Mouse (Mus musculus): ENCODE measurements around the gene Mdga2. TPM values are rescaled to one million over a fixed set of nuclear protein-coding genes. Genes with fewer than 3 reads are reported as not detected.

Mdga2 gene
- total and polyA plus RNA-seq, 3 experiments: 2.1 TPM; not detected in 2

DNA sequence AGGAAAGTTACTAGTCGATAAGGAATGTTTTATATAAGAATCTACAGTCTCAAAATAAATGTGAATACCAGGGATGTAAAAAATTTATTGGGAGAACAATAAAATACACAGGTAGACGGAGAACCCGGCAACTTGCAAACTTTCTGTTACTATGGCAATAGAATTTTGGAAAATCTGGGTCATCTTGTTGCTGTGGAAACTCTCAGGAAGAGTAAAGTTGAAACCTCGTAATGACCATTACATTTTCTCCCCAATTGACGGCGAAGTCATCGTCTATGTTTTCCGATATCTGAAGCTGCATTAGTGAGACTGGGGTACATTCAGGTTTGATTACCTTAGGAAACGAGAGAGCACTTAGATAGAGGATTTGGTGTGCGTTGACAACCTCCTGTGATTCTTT, 514.0 kb downstream of the Mdga2 start:
- H3K27ac ChIP-seq (ENCODE audit: control insufficient read depth, low read depth, low read length): no peak overlapping the region
- H3K4me1 ChIP-seq (ENCODE audit: control insufficient read depth in 1 of 2, insufficient read depth in 2 of 2, low read length in 2 of 2): peaks cover 0 to 2% of the 10 kb centered on the region in 2 experiments; a peak in 1 of 4 replicates
- TF ChIP-seq KAT2A (conservative IDR thresholded peaks at IDR 0.05; ENCODE audit: low read depth, low read length): no peak
- no peak for TF ChIP-seq GABPA (IDR thresholded peaks at IDR 0.05; ENCODE audit: low read depth, low read length)
- TF ChIP-seq SMC3 (IDR thresholded peaks at IDR 0.05; ENCODE audit: low read depth, low read length): no peak
- no peak for TF ChIP-seq RAD21 (IDR thresholded peaks at IDR 0.05; ENCODE audit: low read depth, low read length)
- no peak for TF ChIP-seq MAX (IDR thresholded peaks at IDR 0.05; ENCODE audit: low read length)
- TF ChIP-seq POLR2AphosphoS2 (IDR thresholded peaks at IDR 0.05; ENCODE audit: low read length): no peak
- TF ChIP-seq ZKSCAN1 (IDR thresholded peaks at IDR 0.05; ENCODE audit: low read depth, low read length): no peak
- no peak for TF ChIP-seq SIN3A (IDR thresholded peaks at IDR 0.05; ENCODE audit: low read length)
- no peak for TF ChIP-seq CHD2 (IDR thresholded peaks at IDR 0.05; ENCODE audit: low read length)
- no peak overlapping the region for H3K9ac ChIP-seq (ENCODE audit: control insufficient read depth, low read depth, low read length, poor library complexity, severe bottlenecking)
- H3K79me2 ChIP-seq (ENCODE audit: control insufficient read depth, insufficient read depth, low read length, poor library complexity): no peaks in the 10 kb centered on the region
- H3K36me3 ChIP-seq (ENCODE audit: control insufficient read depth in 1 of 2, insufficient read depth in 2 of 2, low read length in 2 of 2): peaks cover 0 to 2% of the 10 kb centered on the region in 2 experiments; a peak in 2 of 4 replicates
- H3K4me3 ChIP-seq (ENCODE audit: control insufficient read depth in 1 of 2, insufficient read depth in 1 of 2, low read depth in 2 of 2, low read length in 2 of 2): no peak overlapping the region
- no peak for DNase-seq (ENCODE audit: low read depth, low spot score)
- no peaks in the 10 kb centered on the region for H3K27me3 ChIP-seq (ENCODE audit: control insufficient read depth in 1 of 2, insufficient read depth in 2 of 2, low read length in 2 of 2)
- H3K9me3 ChIP-seq (replicated peaks; ENCODE audit: insufficient read depth, low read length): no peaks in the 10 kb centered on the region

DNA sequence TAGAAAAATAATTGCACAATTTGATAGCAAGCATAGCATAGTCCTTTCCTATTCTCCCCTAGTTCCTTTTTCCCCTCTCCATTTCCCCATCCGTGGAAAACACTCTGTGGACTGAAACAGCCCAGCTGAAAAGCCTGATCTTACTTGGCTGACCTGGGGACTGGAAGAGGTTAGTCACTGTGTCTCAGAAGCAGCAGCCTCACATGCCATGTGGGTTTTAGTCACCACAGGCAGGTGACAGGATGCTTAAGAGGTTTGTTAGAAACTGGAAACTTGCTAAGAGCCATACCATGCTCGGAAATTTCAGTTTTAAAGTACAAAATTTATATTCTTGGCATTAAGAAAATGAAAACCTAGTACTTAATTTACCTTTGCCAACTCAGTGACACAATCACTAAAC, 514.9 kb downstream of the Mdga2 start:
- Histone ChIP-seq H3K4me3 (ENCODE audit: control insufficient read depth in 1 of 2, insufficient read depth in 1 of 2, low read depth in 2 of 2, low read length in 2 of 2) (no peak overlapping the region), H3K79me2 (ENCODE audit: control insufficient read depth, insufficient read depth, low read length, poor library complexity) (no peaks in the 10 kb centered on the region), H3K9me3 (replicated peaks; ENCODE audit: insufficient read depth, low read length) (no peaks in the 10 kb centered on the region), H3K9ac (ENCODE audit: control insufficient read depth, low read depth, low read length, poor library complexity, severe bottlenecking) (no peak overlapping the region), H3K27ac (ENCODE audit: control insufficient read depth, low read depth, low read length) (no peak overlapping the region), H3K4me1 (ENCODE audit: control insufficient read depth in 1 of 2, insufficient read depth in 2 of 2, low read length in 2 of 2) (peaks cover 0 to 2% of the 10 kb centered on the region in 2 experiments; a peak in 1 of 4 replicates), H3K36me3 (ENCODE audit: control insufficient read depth in 1 of 2, insufficient read depth in 2 of 2, low read length in 2 of 2) (peaks cover 0 to 2% of the 10 kb centered on the region in 2 experiments; a peak in 2 of 4 replicates), H3K27me3 (ENCODE audit: control insufficient read depth in 1 of 2, insufficient read depth in 2 of 2, low read length in 2 of 2) (no peaks in the 10 kb centered on the region)
- TF ChIP-seq EP300 (IDR thresholded peaks at IDR 0.05; ENCODE audit: low read depth in 1 of 2, low read length in 2 of 2) (no peak), CHD2 (IDR thresholded peaks at IDR 0.05; ENCODE audit: low read length) (no peak), ZKSCAN1 (IDR thresholded peaks at IDR 0.05; ENCODE audit: low read depth, low read length) (no peak), ZMIZ1 (IDR thresholded peaks at IDR 0.05; ENCODE audit: low read depth, low read length) (no peak), MAFK (IDR thresholded peaks at IDR 0.05; ENCODE audit: borderline replicate concordance, low read depth, low read length) (no peak), JUND (IDR thresholded peaks at IDR 0.05; ENCODE audit: low read depth, low read length) (no peak), RCOR1 (IDR thresholded peaks at IDR 0.05; ENCODE audit: low read depth, low read length) (no peak), NRF1 (IDR thresholded peaks at IDR 0.05; ENCODE audit: insufficient read depth, low read depth, low read length, poor library complexity, severe bottlenecking) (no peak), TBP (IDR thresholded peaks at IDR 0.05; ENCODE audit: low read depth, low read length) (no peak), CTCF (IDR thresholded peaks at IDR 0.05 in 2 of 3, conservative IDR thresholded peaks at IDR 0.05 in 1 of 3; ENCODE audit: control insufficient read depth in 1 of 3, insufficient read depth in 1 of 3, low read depth in 2 of 3, low read length in 3 of 3, poor library complexity in 1 of 3, severe bottlenecking in 1 of 3) (no peak), ZNF384 (IDR thresholded peaks at IDR 0.05; ENCODE audit: low read depth, low read length) (no peak), UBTF (IDR thresholded peaks at IDR 0.05; ENCODE audit: borderline replicate concordance, insufficient read depth, low read depth, low read length) (no peak), TCF12 (IDR thresholded peaks at IDR 0.05; ENCODE audit: low read depth, low read length) (no peak), RAD21 (IDR thresholded peaks at IDR 0.05; ENCODE audit: low read depth, low read length) (no peak), HCFC1 (IDR thresholded peaks at IDR 0.05; ENCODE audit: low read depth, low read length) (no peak), POLR2A (IDR thresholded peaks at IDR 0.05; ENCODE audit: control insufficient read depth in 1 of 2, insufficient read depth in 1 of 2, low read depth in 1 of 2, low read length in 2 of 2, poor library complexity in 1 of 2) (no peak), MEF2A (IDR thresholded peaks at IDR 0.05; ENCODE audit: extremely low read depth, insufficient replicate concordance, low read depth, low read length, poor library complexity, severe bottlenecking) (no peak), KAT2A (conservative IDR thresholded peaks at IDR 0.05; ENCODE audit: low read depth, low read length) (no peak)
- no peak for DNase-seq (ENCODE audit: low read depth, low spot score)
